Mouse (Mus musculus): ENCODE data around the gene Spata16.

DNA sequence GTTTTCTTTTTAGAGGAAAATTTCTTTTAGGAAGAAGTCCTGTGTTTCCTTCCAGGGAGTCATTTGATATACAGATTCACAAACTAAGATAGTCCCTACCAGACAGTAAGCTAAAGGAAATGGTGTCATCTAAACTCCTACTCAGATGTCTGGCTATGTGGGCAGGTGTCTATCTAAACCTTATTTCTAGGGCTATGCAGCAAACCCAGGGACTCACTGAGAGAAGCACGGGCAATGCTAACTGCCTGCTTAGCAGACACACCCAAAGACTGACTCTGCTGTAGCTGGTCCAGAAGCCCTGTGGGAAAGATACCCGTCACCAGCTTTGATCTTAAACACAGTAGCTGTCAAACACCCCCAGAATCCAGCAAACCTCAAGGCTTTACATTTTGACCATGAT is 284.2 kb downstream of the Spata16 start:
- TF ChIP-seq GATA1 (IDR thresholded peaks at IDR 0.05; ENCODE audit: low read depth, low read length) (no peak), MYB (IDR thresholded peaks at IDR 0.05; ENCODE audit: low read depth, low read length) (no peak), CTCF (IDR thresholded peaks at IDR 0.05 in 2 of 3, conservative IDR thresholded peaks at IDR 0.05 in 1 of 3; ENCODE audit: control insufficient read depth in 1 of 3, insufficient read depth in 1 of 3, low read depth in 2 of 3, low read length in 3 of 3, poor library complexity in 1 of 3, severe bottlenecking in 1 of 3) (no peak), MAZ (IDR thresholded peaks at IDR 0.05; ENCODE audit: low read depth, low read length) (no peak), SMC3 (IDR thresholded peaks at IDR 0.05; ENCODE audit: low read depth, low read length) (no peak), USF2 (IDR thresholded peaks at IDR 0.05; ENCODE audit: borderline replicate concordance in 1 of 2, insufficient read depth in 1 of 2, low read depth in 1 of 2, low read length in 2 of 2) (no peak), CHD2 (IDR thresholded peaks at IDR 0.05; ENCODE audit: low read length) (no peak), JUND (IDR thresholded peaks at IDR 0.05; ENCODE audit: low read depth, low read length) (no peak), POLR2A (IDR thresholded peaks at IDR 0.05; ENCODE audit: control insufficient read depth in 1 of 2, insufficient read depth in 1 of 2, low read depth in 1 of 2, low read length in 2 of 2, poor library complexity in 1 of 2) (no peak), ZNF384 (IDR thresholded peaks at IDR 0.05; ENCODE audit: low read depth, low read length) (no peak), KAT2A (conservative IDR thresholded peaks at IDR 0.05; ENCODE audit: low read depth, low read length) (no peak)
